Mouse (Mus musculus): ENCODE data around the gene Hspa12a. TPM values are rescaled to one million over a fixed set of nuclear protein-coding genes. Genes with fewer than 3 reads are reported as not detected.

Gene Hspa12a
- polyA plus RNA-seq, 1 experiment = 3.7 TPM

DNA sequence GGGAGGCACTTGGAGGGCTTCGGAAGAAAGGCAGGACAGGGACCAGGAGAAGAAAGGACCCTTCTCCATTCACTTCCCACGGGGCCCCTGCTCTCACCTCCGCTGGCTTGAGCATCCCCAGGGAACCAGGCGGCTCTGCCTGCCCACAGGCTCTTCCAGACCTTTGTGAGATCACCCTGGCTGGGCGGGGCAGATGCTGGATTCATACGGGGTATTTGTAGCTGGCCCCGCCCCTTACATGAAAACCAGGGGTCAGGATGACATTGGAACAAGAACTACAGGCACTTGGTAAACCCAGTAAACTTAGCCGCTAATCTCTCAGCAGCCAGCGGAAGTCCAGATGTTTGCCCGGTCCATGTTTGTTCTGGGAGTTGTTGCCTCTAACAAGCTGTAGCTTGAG lies 149.2 kb downstream of the Hspa12a start, which contains the start of gene 1700019N19Rik:
1700019N19Rik (minus strand) TSS at position 178 of the 400 bp plus-strand sequence.
- Histone ChIP-seq H3K36me3 (ENCODE audit: control insufficient read depth, insufficient read depth, low read length) (no peaks in the 10 kb centered on the region), H3K27me3 (ENCODE audit: control insufficient read depth, insufficient read depth, low read length) (no peaks in the 10 kb centered on the region), H3K27ac (ENCODE audit: insufficient read depth, low read length) (no peak within 1 kb of the TSS), H3K4me3 (ENCODE audit: extremely low read depth, insufficient read depth, insufficient read length) (no peak within 1 kb of the TSS), H3K4me1 (ENCODE audit: control insufficient read depth, insufficient read depth, insufficient read length) (no peaks in the 10 kb centered on the region)
- DNase-seq (ENCODE audit: low read depth in 1 of 2, low spot score in 2 of 2) = no peak
- TF ChIP-seq CTCF (IDR thresholded peaks at IDR 0.05; ENCODE audit: extremely low read depth, insufficient read depth, insufficient read length, insufficient replicate concordance) (no peak), POLR2A (IDR thresholded peaks at IDR 0.05; ENCODE audit: low read depth, low read length) (no peak)
- WGBS = 60% methylated on average over 10 of the region's 10 CpGs

DNA sequence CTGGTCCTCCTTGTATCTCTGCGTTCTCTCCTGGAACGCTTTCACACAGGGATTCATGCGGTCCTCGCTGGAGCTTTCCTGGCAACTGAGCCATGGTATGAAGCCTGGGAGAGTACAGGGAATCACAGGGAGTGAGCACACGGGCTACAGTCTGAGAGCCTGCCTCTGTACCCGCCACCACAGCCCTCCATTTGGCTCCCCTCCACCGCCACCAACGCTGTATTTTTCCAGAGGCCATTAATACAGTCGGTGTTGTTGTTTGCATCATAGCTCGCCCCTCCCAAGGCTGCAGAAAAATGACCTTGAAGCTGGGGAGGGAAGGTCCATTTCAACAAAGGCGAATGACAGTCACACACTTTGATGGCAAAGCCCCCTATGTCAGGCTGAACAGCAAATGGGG lies 154.3 kb downstream of the Hspa12a start:
- Histone ChIP-seq H3K4me1 (ENCODE audit: control insufficient read depth, insufficient read depth, insufficient read length) (no peaks in the 10 kb centered on the region), H3K4me3 (ENCODE audit: extremely low read depth, insufficient read depth, insufficient read length) (no peak overlapping the region), H3K36me3 (ENCODE audit: control insufficient read depth, insufficient read depth, low read length) (no peaks in the 10 kb centered on the region), H3K27me3 (ENCODE audit: control insufficient read depth, insufficient read depth, low read length) (no peaks in the 10 kb centered on the region), H3K27ac (ENCODE audit: insufficient read depth, low read length) (no peak overlapping the region)
- 86% methylated on average over 11 of the region's 11 CpGs for WGBS
- TF ChIP-seq CTCF (IDR thresholded peaks at IDR 0.05; ENCODE audit: extremely low read depth, insufficient read depth, insufficient read length, insufficient replicate concordance) (no peak), POLR2A (IDR thresholded peaks at IDR 0.05; ENCODE audit: low read depth, low read length) (no peak)
- DNase-seq (ENCODE audit: low read depth in 1 of 2, low spot score in 2 of 2) = no peak

DNA sequence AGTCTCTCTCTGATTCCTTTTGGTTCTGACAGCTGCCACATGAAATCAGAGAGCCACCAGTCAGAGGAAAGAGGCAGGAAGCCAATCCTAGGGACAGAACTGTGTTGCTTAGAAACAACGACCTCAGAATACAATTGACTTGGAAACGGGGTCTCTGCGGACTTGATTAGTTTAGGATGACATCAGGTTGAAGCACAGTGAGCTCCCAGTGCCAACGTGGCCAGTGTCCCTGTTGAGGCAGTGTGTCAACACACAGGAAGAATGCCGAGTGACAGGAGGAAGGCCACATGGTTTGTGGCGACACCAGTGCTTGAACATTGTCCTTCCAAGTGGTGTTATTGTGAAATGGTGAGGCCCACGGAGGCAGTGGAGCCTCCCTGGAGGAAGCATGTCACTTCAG lies 159.5 kb downstream of the Hspa12a start:
- 29% methylated on average over 7 of the region's 7 CpGs for WGBS
- no peaks in the 10 kb centered on the region for H3K36me3 ChIP-seq (ENCODE audit: control insufficient read depth, insufficient read depth, low read length)
- DNase-seq (ENCODE audit: low read depth in 1 of 2, low spot score in 2 of 2) = no peak
- no peak overlapping the region for H3K4me3 ChIP-seq (ENCODE audit: extremely low read depth, insufficient read depth, insufficient read length)
- TF ChIP-seq POLR2A (IDR thresholded peaks at IDR 0.05; ENCODE audit: low read depth, low read length) (no peak), CTCF (IDR thresholded peaks at IDR 0.05; ENCODE audit: extremely low read depth, insufficient read depth, insufficient read length, insufficient replicate concordance) (no peak)
- H3K27me3 ChIP-seq (ENCODE audit: control insufficient read depth, insufficient read depth, low read length) = no peaks in the 10 kb centered on the region
- H3K4me1 ChIP-seq (ENCODE audit: control insufficient read depth, insufficient read depth, insufficient read length) = no peaks in the 10 kb centered on the region
- no peak overlapping the region for H3K27ac ChIP-seq (ENCODE audit: insufficient read depth, low read length)

DNA sequence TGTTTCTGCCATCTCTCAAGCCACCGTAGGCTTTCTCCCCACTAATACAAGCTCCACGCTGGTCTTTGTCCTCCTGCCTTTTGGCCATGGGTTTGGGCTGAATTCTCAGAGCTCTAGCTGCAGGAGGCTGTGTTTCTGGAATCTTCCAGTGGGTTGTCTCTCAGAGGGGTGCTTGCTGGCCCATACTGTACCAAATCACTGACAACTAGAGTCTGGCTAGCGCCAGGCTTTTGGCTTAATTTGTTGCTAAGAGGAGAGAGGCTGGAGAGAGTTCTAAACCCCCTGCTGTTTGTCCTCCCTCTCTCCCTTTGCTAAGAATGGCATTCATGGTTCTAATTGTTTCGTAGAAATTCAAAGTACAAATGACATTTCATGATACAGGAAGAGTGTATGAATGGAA lies 161.9 kb downstream of the Hspa12a start:
- 81% methylated on average over 4 of the region's 4 CpGs for WGBS
- no peaks in the 10 kb centered on the region for H3K36me3 ChIP-seq (ENCODE audit: control insufficient read depth, insufficient read depth, low read length)

DNA sequence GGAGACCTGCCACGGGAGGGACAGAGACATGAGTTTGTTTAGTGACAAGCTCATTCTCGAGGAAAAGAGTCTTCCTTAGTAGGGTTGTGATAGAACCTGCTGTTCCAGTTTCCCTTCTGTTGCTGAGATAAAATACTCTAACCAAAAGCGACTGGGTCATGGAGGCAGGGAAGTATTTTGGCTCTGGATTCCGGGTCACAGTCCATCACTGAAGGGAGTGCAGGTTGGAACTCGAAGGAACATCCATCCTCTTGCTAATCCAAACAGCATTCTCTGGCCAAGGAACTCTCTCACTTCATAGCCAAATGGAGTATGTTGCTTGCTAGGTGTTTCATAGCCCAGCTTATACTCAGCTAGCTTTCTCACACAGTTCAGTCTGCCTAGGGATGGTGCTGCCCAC lies 167.0 kb downstream of the Hspa12a start:
- 76% methylated on average over 5 of the region's 5 CpGs for WGBS
- DNase-seq (ENCODE audit: low read depth in 1 of 2, low spot score in 2 of 2) = no peak
- H3K4me3 ChIP-seq (ENCODE audit: extremely low read depth, insufficient read depth, insufficient read length) = no peak overlapping the region
- H3K4me1 ChIP-seq (ENCODE audit: control insufficient read depth, insufficient read depth, insufficient read length) = no peaks in the 10 kb centered on the region
- TF ChIP-seq POLR2A (IDR thresholded peaks at IDR 0.05; ENCODE audit: low read depth, low read length) = no peak
- TF ChIP-seq CTCF (IDR thresholded peaks at IDR 0.05; ENCODE audit: extremely low read depth, insufficient read depth, insufficient read length, insufficient replicate concordance) = no peak
- no peaks in the 10 kb centered on the region for H3K36me3 ChIP-seq (ENCODE audit: control insufficient read depth, insufficient read depth, low read length)
- H3K27me3 ChIP-seq (ENCODE audit: control insufficient read depth, insufficient read depth, low read length) = no peaks in the 10 kb centered on the region
- H3K27ac ChIP-seq (ENCODE audit: insufficient read depth, low read length) = no peak overlapping the region

More for the DNA sequence above, 161.9 kb downstream of the Hspa12a start:
- DNase-seq (ENCODE audit: low read depth in 1 of 2, low spot score in 2 of 2) = no peak
- TF ChIP-seq CTCF (IDR thresholded peaks at IDR 0.05; ENCODE audit: extremely low read depth, insufficient read depth, insufficient read length, insufficient replicate concordance) (no peak), POLR2A (IDR thresholded peaks at IDR 0.05; ENCODE audit: low read depth, low read length) (no peak)
- no peak overlapping the region for H3K4me3 ChIP-seq (ENCODE audit: extremely low read depth, insufficient read depth, insufficient read length)
- no peaks in the 10 kb centered on the region for H3K4me1 ChIP-seq (ENCODE audit: control insufficient read depth, insufficient read depth, insufficient read length)
- no peak overlapping the region for H3K27ac ChIP-seq (ENCODE audit: insufficient read depth, low read length)
- H3K27me3 ChIP-seq (ENCODE audit: control insufficient read depth, insufficient read depth, low read length) = no peaks in the 10 kb centered on the region

DNA sequence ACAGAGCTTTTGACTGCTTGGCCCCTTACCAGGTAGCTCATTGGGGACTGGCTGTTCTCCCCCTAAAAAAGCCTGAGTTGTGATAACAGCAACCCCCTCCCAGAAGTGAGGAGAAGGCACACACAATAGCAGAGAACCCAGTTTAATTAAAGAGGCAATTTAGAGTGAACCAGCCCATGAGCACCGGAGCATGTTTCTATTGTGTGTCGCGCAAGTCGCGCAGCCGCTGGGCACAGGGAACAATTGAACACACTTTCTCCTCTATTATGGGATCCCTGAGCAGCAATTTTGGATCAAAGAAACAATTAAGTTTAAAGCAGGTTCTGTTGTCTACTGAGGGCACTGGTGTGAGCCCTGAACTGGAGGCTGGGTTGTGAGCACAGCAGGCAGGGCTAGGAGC lies 176.1 kb downstream of the Hspa12a start:
- no peaks in the 10 kb centered on the region for H3K27me3 ChIP-seq (ENCODE audit: control insufficient read depth, insufficient read depth, low read length)
- no peak for DNase-seq (ENCODE audit: low read depth in 1 of 2, low spot score in 2 of 2)
- no peak overlapping the region for H3K4me3 ChIP-seq (ENCODE audit: extremely low read depth, insufficient read depth, insufficient read length)
- H3K36me3 ChIP-seq (ENCODE audit: control insufficient read depth, insufficient read depth, low read length) = no peaks in the 10 kb centered on the region
- no peak overlapping the region for H3K27ac ChIP-seq (ENCODE audit: insufficient read depth, low read length)
- no peak for TF ChIP-seq CTCF (IDR thresholded peaks at IDR 0.05; ENCODE audit: extremely low read depth, insufficient read depth, insufficient read length, insufficient replicate concordance)
- no peak for TF ChIP-seq POLR2A (IDR thresholded peaks at IDR 0.05; ENCODE audit: low read depth, low read length)
- WGBS = 95% methylated on average over 6 of the region's 6 CpGs
- no peaks in the 10 kb centered on the region for H3K4me1 ChIP-seq (ENCODE audit: control insufficient read depth, insufficient read depth, insufficient read length)

DNA sequence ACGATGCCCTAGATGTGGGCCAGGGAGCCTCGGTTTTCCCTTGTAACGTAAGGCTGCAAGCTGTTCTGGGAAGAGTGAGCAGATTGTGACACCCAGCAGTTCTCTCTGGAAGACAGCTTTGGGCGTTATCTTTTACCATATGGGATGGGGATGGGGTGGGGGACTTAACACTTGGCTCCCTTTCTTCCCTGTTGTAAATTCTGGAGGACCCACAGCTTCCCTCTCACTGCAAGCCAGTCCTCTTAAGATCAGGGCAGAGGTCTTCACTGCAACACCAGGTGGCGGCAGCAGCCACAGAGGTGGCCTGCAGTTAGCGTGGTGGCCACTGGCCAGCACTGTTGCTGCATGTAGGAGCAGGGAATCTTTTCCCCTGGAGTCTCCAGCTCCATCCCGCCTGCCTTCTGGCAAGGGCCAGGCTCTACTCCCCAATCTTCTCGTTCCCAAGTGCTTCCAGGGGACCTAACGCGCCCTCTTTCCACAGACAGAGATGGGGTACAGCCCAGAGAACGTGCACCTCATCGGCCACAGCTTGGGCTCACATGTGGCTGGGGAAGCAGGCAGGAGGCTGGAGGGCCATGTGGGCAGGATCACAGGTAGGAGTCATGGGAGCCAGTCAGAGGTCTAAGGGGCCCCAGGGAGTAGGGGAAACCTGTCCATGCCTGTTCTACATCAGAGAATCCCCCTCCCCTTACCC lies 180.5 kb downstream of the Hspa12a start:
- Histone ChIP-seq H3K27me3 (ENCODE audit: control insufficient read depth, insufficient read depth, low read length) (no peaks in the 10 kb centered on the region), H3K4me1 (ENCODE audit: control insufficient read depth, insufficient read depth, insufficient read length) (no peaks in the 10 kb centered on the region), H3K36me3 (ENCODE audit: control insufficient read depth, insufficient read depth, low read length) (no peaks in the 10 kb centered on the region), H3K27ac (ENCODE audit: insufficient read depth, low read length) (no peak overlapping the region), H3K4me3 (ENCODE audit: extremely low read depth, insufficient read depth, insufficient read length) (no peak overlapping the region)
- no peak for TF ChIP-seq POLR2A (IDR thresholded peaks at IDR 0.05; ENCODE audit: low read depth, low read length)
- TF ChIP-seq CTCF (IDR thresholded peaks at IDR 0.05; ENCODE audit: extremely low read depth, insufficient read depth, insufficient read length, insufficient replicate concordance) = 0 out of 2 replicates have a peak, but pooled peaks have one; percentile 4
- no peak for DNase-seq (ENCODE audit: low read depth in 1 of 2, low spot score in 2 of 2)
- WGBS = 25% methylated on average over 12 of the region's 12 CpGs

All from spleen, adult 2 months (tissue).